Mouse (Mus musculus) lung, adult 2 months (tissue): ENCODE measurements at regions not wholly inside any gene's neighbourhood (a gene's known extent, or its start where the extent isn't known, plus 50 kb on each side); places are given as distances from the start of the nearest gene placed in this dataset.

ENCODE experiments used
- DNase-seq: peaks from one replicate; pipeline ENCODE4 v3.0.0; 2022
- H3K4me1 ChIP-seq: fragments of 200-500 bp; 2 replicates; pipeline ENCODE4 v1.6.1; 2011; ENCODE audit warnings: low read length; ENCODE audit not compliant: control insufficient read depth, insufficient read depth
- H3K4me3 ChIP-seq: fragments of 200-500 bp; replicated peaks from 2 replicates; pipeline ENCODE3; 2011; ENCODE audit warnings: low read depth, mild to moderate bottlenecking, control low read depth, low read length; ENCODE audit errors: extremely low read depth
- CTCF ChIP-seq: fragments of 200-500 bp; IDR thresholded peaks from 2 replicates; pipeline ENCODE4 v1.5.1; 2011; ENCODE audit warnings: mild to moderate bottlenecking, low read length, control low read depth; ENCODE audit not compliant: insufficient read depth
- POLR2A ChIP-seq: fragments of 200-500 bp; IDR thresholded peaks from 2 replicates; pipeline ENCODE4 v1.6.1; 2011; ENCODE audit warnings: low read depth, mild to moderate bottlenecking, control low read depth, low read length, borderline replicate concordance; ENCODE audit errors: extremely low read depth
- WGBS: fragments of 180-500 bp; shearing (Covaris S2); methylation state at CpG from one replicate; pipeline ENCODE4 v1.1.7; 2018; 5-methylcytosine and 5-hydroxymethylcytosine counted together

DNA sequence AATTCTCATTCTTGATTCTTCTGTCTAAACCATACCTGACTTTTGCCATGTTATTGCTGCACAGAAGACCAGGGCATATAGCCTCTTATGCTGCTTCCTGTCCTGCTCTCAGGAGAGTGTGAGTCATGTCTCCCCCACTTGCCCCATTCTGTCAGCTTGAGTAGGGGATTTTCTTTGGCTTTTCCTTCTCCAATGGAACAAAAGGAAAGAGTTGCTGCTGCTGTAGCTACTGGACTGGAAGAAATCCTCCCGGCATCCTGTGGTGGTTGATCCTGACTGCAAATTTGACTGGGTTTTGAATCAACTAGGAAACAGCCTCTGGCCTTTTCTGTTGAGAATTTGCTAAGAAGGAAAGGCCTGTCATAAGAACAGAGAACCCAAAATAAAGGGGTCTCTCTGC is 417.3 kb upstream of the Camk1g start:
- 63% methylated on average over 1 of the region's 1 CpGs for WGBS
- DNase-seq, result no peak
- Histone ChIP-seq H3K4me3 (no peak overlapping the region), H3K4me1 (no peaks in the 10 kb centered on the region)
- TF ChIP-seq CTCF (no peak), POLR2A (no peak)

DNA sequence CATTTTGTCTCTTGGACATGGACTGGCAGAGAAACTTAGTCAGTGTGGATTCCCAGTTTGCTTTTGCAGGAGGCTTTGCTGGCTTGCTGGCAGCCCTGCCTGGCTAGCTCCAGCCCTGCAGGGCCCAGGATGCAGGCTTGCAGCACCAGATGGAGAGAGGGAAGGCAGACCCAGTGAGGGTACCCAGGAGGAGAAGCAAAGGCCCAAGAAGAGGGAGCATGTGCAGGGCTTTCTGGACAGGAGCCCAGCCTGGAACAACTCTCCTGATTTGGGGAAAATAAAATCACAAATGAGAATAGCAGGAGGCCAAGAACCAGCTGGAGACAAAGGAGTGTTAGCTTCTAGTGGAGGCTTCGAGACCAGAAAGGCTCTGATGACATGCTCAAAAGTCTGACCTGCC is 414.9 kb upstream of the Camk1g start:
- Histone ChIP-seq H3K4me3 (no peak overlapping the region), H3K4me1 (no peaks in the 10 kb centered on the region)
- 69% methylated on average over 1 of the region's 1 CpGs for whole genome bisulfite sequencing
- TF ChIP-seq CTCF, result no peak
- no peak for TF ChIP-seq POLR2A
- no peak for DNase-seq

- DNase-seq, result no peak
- 70% methylated on average over 2 of the region's 2 CpGs for WGBS
- H3K4me3 ChIP-seq, result no peak overlapping the region
- H3K4me1 ChIP-seq, result no peaks in the 10 kb centered on the region
- TF ChIP-seq POLR2A (no peak), CTCF (no peak)
These were observed 414.4 kb upstream of the Camk1g start for GRCm38 (mm10) chr1:193784526-193784925.

DNA sequence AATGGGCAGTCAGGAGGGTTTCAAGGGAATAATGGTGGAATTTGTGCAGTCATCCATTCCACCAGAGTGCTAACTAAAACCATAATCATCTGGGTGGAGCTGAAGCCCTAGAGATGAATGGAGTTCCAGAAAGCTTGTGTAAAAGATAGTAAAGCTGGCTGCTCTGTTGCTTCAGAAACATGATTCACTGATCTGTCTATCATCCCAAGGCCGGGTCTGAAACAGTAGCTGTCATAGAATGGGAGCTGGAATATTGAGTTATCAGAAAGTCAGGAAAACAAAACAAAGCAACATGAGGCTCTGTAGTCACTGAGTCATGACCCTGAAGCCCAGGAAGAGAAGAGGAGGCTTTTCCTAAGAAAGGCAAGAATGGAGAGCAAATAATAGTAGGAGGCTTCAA is 408.1 kb upstream of the Camk1g start:
- no peak for DNase-seq
- Histone ChIP-seq H3K4me1 (no peaks in the 10 kb centered on the region), H3K4me3 (no peak overlapping the region)
- no peak for TF ChIP-seq POLR2A
- no peak for TF ChIP-seq CTCF
- WGBS, result 56% methylated on average over 1 of the region's 1 CpGs

DNA sequence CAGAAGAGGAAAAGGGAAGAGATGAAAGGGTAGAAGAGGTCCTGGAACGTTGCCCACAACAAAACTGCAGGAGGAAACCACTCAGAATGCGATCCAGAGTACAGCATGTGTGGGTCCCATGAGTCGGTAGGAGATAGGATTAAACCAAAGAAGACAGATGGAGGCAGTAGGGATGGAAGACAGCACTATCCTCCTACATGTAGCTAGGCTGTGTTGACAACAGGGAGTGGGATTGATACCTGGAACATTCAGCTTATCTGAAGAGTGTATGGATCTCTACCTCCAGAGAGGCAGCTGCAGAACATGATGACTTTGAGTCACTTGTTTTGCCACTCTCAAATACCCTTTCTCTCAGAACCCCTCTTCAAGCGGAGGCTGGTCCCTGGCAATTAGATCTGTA is 399.4 kb upstream of the Camk1g start:
- Histone ChIP-seq H3K4me1 (no peaks in the 10 kb centered on the region), H3K4me3 (no peak overlapping the region)
- no peak for DNase-seq
- 61% methylated on average over 4 of the region's 4 CpGs for WGBS
- TF ChIP-seq CTCF, result no peak
- no peak for TF ChIP-seq POLR2A

DNA sequence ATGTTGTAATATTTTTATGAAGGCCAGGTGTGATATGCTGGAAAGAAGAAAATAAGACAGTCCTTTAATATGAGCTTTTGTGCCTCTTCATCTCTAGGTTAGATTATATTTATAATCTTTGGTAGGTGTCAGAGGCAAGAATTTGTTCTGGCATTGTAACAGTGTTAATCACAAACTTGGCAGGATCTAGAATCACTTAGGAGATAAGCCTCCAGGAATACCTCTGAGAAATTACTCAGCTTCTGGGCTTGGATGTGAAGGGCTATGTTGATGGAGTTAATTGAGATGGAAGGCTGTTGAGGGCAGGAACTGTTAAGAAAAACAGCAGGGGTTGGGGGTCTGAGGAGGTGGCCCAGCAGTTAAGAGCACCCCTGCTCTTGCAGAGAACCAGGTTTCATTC is 394.0 kb upstream of the Camk1g start:
- TF ChIP-seq CTCF, result no peak
- TF ChIP-seq POLR2A, result no peak
- DNase-seq, result no peak
- Histone ChIP-seq H3K4me3 (no peak overlapping the region), H3K4me1 (no peaks in the 10 kb centered on the region)

- no peak for DNase-seq
- TF ChIP-seq POLR2A (no peak), CTCF (no peak)
- WGBS, result 35% methylated on average over 4 of the region's 4 CpGs
- Histone ChIP-seq H3K4me1 (no peaks in the 10 kb centered on the region), H3K4me3 (no peak overlapping the region)
These were observed 381.7 kb upstream of the Camk1g start for GRCm38 (mm10) chr1:193751819-193752251.

GRCm38 (mm10) chr1:193750929-193751328 is 380.8 kb upstream of the Camk1g start:
- TF ChIP-seq CTCF, result no peak
- Histone ChIP-seq H3K4me1 (no peaks in the 10 kb centered on the region), H3K4me3 (no peak overlapping the region)
- DNase-seq, result no peak
- WGBS, result 51% methylated on average over 4 of the region's 4 CpGs

GRCm38 (mm10) chr1:193747426-193747960 is 377.4 kb upstream of the Camk1g start:
- Histone ChIP-seq H3K4me3 (no peak overlapping the region), H3K4me1 (no peaks in the 10 kb centered on the region)
- WGBS, result 81% methylated on average over 6 of the region's 6 CpGs
- DNase-seq, result no peak
- no peak for TF ChIP-seq CTCF
- TF ChIP-seq POLR2A, result no peak

DNA sequence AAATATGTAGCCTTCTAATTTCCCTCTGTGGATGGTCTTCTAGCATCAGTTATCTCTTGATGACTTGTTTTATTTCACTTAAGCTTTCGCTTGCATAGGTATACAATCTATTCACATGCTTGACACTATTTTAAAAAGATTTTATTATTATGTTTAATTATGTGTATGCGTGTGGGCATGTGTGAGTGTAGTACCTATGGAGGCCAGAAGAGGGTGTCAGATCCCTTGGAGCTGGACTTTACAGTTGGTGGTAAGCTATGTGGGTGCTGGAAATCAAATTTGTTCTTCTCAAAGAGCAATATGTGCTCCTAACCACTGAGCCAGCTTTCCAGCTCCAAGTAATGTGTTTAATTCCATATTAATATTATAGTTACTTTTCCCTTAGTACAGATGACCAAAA is 372.6 kb upstream of the Camk1g start:
- 87% methylated on average over 2 of the region's 2 CpGs for WGBS

DNA sequence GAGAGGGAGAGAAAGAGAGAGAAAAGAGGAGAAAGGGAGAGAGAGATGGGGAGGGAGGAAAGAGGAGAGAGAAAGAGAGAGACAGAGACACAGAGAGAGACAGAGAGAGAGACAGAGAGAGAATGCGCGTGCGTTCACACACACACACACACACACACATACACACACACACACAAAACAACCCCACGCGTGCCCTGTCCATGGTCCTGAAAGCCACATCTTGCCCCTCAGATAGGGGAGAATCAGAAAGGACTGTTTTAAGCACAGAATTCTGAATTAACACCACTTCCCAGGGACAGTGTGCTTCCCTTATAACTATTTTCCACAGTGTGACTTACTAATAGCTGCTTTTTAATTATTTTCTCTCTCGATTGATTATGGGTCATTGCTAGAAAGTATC is 368.7 kb upstream of the Camk1g start:
- H3K4me3 ChIP-seq, result no peak overlapping the region
- WGBS, result 44% methylated on average over 6 of the region's 6 CpGs
- H3K4me1 ChIP-seq, result no peaks in the 10 kb centered on the region
- no peak for DNase-seq
- TF ChIP-seq CTCF (no peak), POLR2A (no peak)

More for the DNA sequence above, 372.6 kb upstream of the Camk1g start:
- no peak for DNase-seq
- TF ChIP-seq POLR2A, result no peak
- TF ChIP-seq CTCF, result no peak
- Histone ChIP-seq H3K4me1 (no peaks in the 10 kb centered on the region), H3K4me3 (no peak overlapping the region)
